Mouse (Mus musculus) kidney, embryonic 14.5 days (tissue): ENCODE results near the gene Zfp11. TPM values are rescaled to one million over a fixed set of nuclear protein-coding genes. Genes with fewer than 3 reads are reported as not detected.
"Not testable (repeated sequence)": the region's sequence is repeated elsewhere in the genome, so short reads cannot be mapped to it uniquely, and the experiment has no call there.

Experiments
- ATAC-seq: fragments of 200-750 bp; cut with Nextera tagmentation; 2 replicates; pipeline ENCODE4 v1.8.0; 2017; ENCODE audit warnings: moderate number of reproducible peaks, mild to moderate bottlenecking, moderate TSS enrichment, moderate library complexity; ENCODE audit not compliant: low FRiP score, low TSS enrichment
- H3K27ac ChIP-seq: fragments of 300-500 bp; sonication (generic); 2 replicates; pipeline ENCODE4 v1.5.1; 2014; ENCODE audit warnings: low read depth, mild to moderate bottlenecking, low read length, moderate library complexity, mixed read lengths
- H3K27me3 ChIP-seq: fragments of 300-500 bp; sonication (generic); 2 replicates; pipeline ENCODE4 v1.6.1; 2014; ENCODE audit warnings: mild to moderate bottlenecking, low read length; ENCODE audit not compliant: control insufficient read depth, insufficient read depth
- H3K36me3 ChIP-seq: fragments of 300-500 bp; sonication (generic); 2 replicates; pipeline ENCODE4 v1.6.1; 2014; ENCODE audit warnings: low read length, mixed read lengths; ENCODE audit not compliant: control insufficient read depth, insufficient read depth
- H3K4me1 ChIP-seq: fragments of 300-500 bp; sonication (generic); 2 replicates; pipeline ENCODE4 v1.6.1; 2014; ENCODE audit warnings: low read length, mixed read lengths; ENCODE audit not compliant: control insufficient read depth, insufficient read depth
- H3K4me2 ChIP-seq: fragments of 300-500 bp; sonication (generic); replicated peaks from 2 replicates; pipeline ENCODE4 v1.6.1; 2014; ENCODE audit warnings: low read depth, mild to moderate bottlenecking, low read length
- H3K4me3 ChIP-seq: fragments of 300-500 bp; sonication (generic); 2 replicates; pipeline ENCODE4 v1.5.1; 2014; ENCODE audit warnings: mild to moderate bottlenecking, low read length
- H3K9ac ChIP-seq: fragments of 300-500 bp; sonication (generic); 2 replicates; pipeline ENCODE4 v1.6.1; 2014; ENCODE audit warnings: low read depth, mild to moderate bottlenecking, low read length, moderate library complexity
- H3K9me3 ChIP-seq: fragments of 300-500 bp; sonication (generic); 2 replicates; pipeline ENCODE4 v1.6.1; 2016; ENCODE audit warnings: low read length; ENCODE audit not compliant: control insufficient read depth
- WGBS: fragments of 180-500 bp; shearing (Covaris S2); extraction: QIAGEN DNeasy Blood & Tissue Kit; methylation state at CpG from one replicate; pipeline ENCODE4 v1.1.7; 2014; 5-methylcytosine and 5-hydroxymethylcytosine counted together
- polyA plus RNA-seq: library from polyadenylated mRNA; unstranded; fragments of >200 nt; fragmentation: Nextera tagmentation; extraction: Ambion mirVana; gene quantifications from 2 replicates; pipeline ENCODE4 v1.2.1, GENCODE M21; 2014

The Zfp11 gene
- polyA plus RNA-seq, 1 experiment from 2014 or later, result 5.7 TPM

DNA sequence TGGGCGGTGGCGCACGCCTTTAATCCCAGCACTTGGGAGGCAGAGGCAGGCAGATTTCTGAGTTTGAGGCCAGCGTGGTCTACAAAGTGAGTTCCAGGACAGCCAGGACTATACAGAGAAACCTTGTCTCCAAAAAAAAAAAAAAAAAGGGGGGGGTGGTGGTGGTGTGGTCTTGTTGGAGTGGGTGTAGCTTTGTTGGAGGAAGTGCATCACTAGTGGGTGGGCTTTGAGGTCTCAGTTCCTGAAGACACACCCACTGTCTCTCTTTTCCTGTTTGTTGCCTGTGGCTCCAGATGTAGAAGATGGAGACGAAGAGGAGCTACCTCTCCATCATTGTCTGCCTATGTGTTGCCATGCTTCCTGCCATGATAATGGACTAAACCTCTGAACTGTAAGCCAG lies 15.2 kb upstream of the Zfp11 start:
- H3K27me3 ChIP-seq, H3K9me3 ChIP-seq, H3K27ac ChIP-seq, H3K4me2 ChIP-seq, ATAC-seq, H3K4me1 ChIP-seq, H3K36me3 ChIP-seq, H3K4me3 ChIP-seq, H3K9ac ChIP-seq: not testable (repeated sequence)
- 93% methylated on average over 5 of the region's 5 CpGs for WGBS

DNA sequence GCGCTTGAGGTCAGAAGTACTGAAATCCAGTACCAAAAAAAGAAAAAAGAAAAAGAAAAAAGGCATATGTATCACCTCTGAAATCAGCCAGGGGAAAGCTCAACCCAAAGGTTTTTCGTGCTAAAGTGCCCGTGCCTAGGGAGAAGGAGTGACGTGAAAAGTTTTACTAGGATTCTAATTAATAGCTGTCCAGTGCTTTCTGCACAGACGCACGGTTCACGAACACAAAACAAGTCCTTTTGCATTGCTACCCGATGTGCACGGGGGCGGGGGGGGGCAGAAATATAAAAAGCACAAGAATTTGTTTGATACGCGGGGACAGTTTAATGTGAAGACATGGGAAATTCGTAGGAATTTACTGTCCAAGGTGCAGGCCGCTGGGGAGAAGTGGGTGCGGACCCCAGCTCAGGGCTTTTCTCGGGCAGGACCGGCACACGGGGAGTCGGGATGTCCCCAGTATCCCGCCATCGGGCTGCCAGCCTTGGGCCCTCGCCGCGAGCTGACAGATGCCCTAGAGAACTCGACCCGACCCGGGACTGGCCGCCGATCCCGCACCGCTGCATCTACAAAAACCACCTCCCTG lies 355 bp downstream of the Zfp11 start:
- H3K4me3 ChIP-seq, result peak overlapping the region; percentile 68
- H3K9ac ChIP-seq, result peak overlapping the region; percentile 80
- peaks cover 6% of the 10 kb centered on the region; the same call in 1 of the 2 replicates for H3K4me1 ChIP-seq
- no peaks in the 10 kb centered on the region for H3K27me3 ChIP-seq
- H3K36me3 ChIP-seq, result no peaks in the 10 kb centered on the region
- no peak overlapping the region for H3K27ac ChIP-seq
- 1% methylated on average over 31 of the region's 31 CpGs for WGBS
- no peaks in the 10 kb centered on the region; the same call in 1 of the 2 replicates for H3K9me3 ChIP-seq
- peak overlapping the region; percentile 83 for H3K4me2 ChIP-seq
- ATAC-seq, result no peak; the same call in 1 of the 2 replicates

DNA sequence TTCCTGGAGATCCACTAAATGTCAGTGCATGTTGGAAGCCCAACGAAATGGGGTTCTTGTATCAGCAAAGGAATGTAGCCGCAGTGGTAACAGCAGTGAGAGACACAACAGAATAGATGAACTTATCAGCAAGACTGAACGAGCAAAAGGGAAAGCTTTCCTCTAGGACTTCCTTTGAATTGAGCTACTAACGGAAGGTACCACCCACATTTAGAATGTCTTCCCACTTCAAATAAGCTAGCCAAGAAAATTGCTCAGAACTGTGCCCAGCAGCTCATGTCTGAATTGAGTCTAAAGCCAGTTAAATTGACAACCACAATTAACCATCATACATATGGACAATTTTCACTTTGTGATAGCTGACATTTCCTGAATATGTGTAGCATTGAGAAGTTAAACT lies 2.0 kb downstream of the Zfp11 start:
- ATAC-seq, result no peak
- H3K9me3 ChIP-seq, result no peaks in the 10 kb centered on the region
- WGBS, result 92% methylated on average over 4 of the region's 4 CpGs

DNA sequence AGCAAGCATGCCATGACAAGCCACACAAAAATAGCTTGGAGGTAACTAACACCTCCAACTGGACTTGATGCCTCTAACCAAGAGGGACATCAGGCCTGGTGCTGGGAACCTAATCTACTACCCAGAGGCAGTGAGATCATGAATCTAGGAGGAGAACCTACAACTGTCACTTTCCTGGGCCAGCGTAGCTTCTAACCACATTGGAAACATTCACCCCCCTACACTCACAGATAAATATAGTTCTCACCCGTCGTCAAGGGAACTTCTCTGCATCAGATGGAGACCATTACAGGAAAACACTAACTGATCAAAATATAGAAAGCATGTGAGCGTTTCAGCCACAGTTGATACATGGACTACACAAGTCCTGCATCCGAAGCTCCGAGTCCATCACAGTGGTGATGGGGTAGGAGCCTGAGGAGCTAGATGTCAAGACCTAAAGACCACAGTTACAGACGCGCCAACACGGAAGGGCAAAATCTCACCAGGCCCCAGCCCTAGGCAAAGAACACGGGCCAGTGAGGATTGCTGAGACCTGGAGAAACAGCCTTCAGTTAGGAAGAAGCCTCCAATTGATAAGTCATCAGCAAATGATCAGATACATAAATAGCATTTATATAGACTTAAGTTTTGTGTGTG lies 3.5 kb downstream of the Zfp11 start:
- H3K9ac ChIP-seq, result no peak overlapping the region
- WGBS, result 97% methylated on average over 10 of the region's 10 CpGs
- ATAC-seq, result no peak
- H3K27ac ChIP-seq, result no peak overlapping the region
- no peaks in the 10 kb centered on the region for H3K36me3 ChIP-seq
- H3K4me3 ChIP-seq, result no peak overlapping the region
- no peak overlapping the region for H3K4me2 ChIP-seq
- H3K4me1 ChIP-seq, result peaks cover 6% of the 10 kb centered on the region; the same call in 1 of the 2 replicates
- no peaks in the 10 kb centered on the region for H3K9me3 ChIP-seq
- no peaks in the 10 kb centered on the region for H3K27me3 ChIP-seq

More for the DNA sequence above, 2.0 kb downstream of the Zfp11 start:
- Histone ChIP-seq H3K4me1 (peaks cover 6% of the 10 kb centered on the region; the same call in 1 of the 2 replicates), H3K36me3 (no peaks in the 10 kb centered on the region), H3K4me2 (no peak overlapping the region), H3K27me3 (no peaks in the 10 kb centered on the region), H3K27ac (no peak overlapping the region), H3K4me3 (no peak overlapping the region), H3K9ac (no peak overlapping the region)

GRCm38 (mm10) chr5:129664090-129664489 lies 5.8 kb downstream of the Zfp11 start:
- WGBS, result 89% methylated on average over 5 of the region's 5 CpGs
- no peak for ATAC-seq

GRCm38 (mm10) chr5:129657931-129658330 lies 12.0 kb downstream of the Zfp11 start:
- ATAC-seq, result no peak
- H3K9me3 ChIP-seq, result no peaks in the 10 kb centered on the region
- no peak overlapping the region for H3K4me3 ChIP-seq
- H3K4me2 ChIP-seq, result no peak overlapping the region
- no peak overlapping the region for H3K27ac ChIP-seq
- H3K9ac ChIP-seq, result no peak overlapping the region
- WGBS, result 93% methylated on average over 15 of the region's 15 CpGs
- H3K27me3 ChIP-seq, result no peaks in the 10 kb centered on the region
- peaks cover 52% of the 10 kb centered on the region for H3K36me3 ChIP-seq
- no peaks in the 10 kb centered on the region for H3K4me1 ChIP-seq

More at GRCm38 (mm10) chr5:129664090-129664489, 5.8 kb downstream of the Zfp11 start:
- H3K36me3 ChIP-seq, result peaks cover 14% of the 10 kb centered on the region
- H3K27me3 ChIP-seq, result no peaks in the 10 kb centered on the region
- no peaks in the 10 kb centered on the region for H3K9me3 ChIP-seq
- H3K4me3 ChIP-seq, result no peak overlapping the region
- no peak overlapping the region for H3K9ac ChIP-seq
- peaks cover 4% of the 10 kb centered on the region; the same call in 1 of the 2 replicates for H3K4me1 ChIP-seq
- no peak overlapping the region for H3K4me2 ChIP-seq
- H3K27ac ChIP-seq, result no peak overlapping the region

GRCm38 (mm10) chr5:129657016-129657415 lies 12.9 kb downstream of the Zfp11 start:
- Histone ChIP-seq H3K4me1 (no peaks in the 10 kb centered on the region), H3K27me3 (no peaks in the 10 kb centered on the region), H3K4me2 (no peak overlapping the region), H3K9ac (no peak overlapping the region), H3K27ac (no peak overlapping the region), H3K4me3 (no peak overlapping the region), H3K36me3 (peaks cover 52% of the 10 kb centered on the region), H3K9me3 (no peaks in the 10 kb centered on the region)
- 97% methylated on average over 10 of the region's 10 CpGs for WGBS
- no peak for ATAC-seq

- Histone ChIP-seq H3K27me3 (no peaks in the 10 kb centered on the region), H3K9ac (no peak overlapping the region), H3K4me3 (no peak overlapping the region), H3K4me1 (no peaks in the 10 kb centered on the region), H3K4me2 (no peak overlapping the region), H3K36me3 (0 out of 2 replicates have a peak, but pooled peaks cover 6% of the 10 kb centered on the region), H3K27ac (no peak overlapping the region), H3K9me3 (no peaks in the 10 kb centered on the region)
- no peak for ATAC-seq
- 95% methylated on average over 5 of the region's 5 CpGs for WGBS
Measured at GRCm38 (mm10) chr5:129650858-129651257, 19.0 kb downstream of the Zfp11 start.
